Mouse (Mus musculus) left cerebral cortex, adult 11 months (tissue): ENCODE data around the gene Chac1.

Experiments used
- DNase-seq: peaks from one replicate; pipeline ENCODE4 v3.0.0; 2022; ENCODE audit warnings: low spot score

The Chac1 gene

GRCm38 (mm10) chr2:119377286-119377685 is 26.3 kb downstream of the Chac1 start:
- DNase-seq: no peak

- no peak for DNase-seq
Measured at GRCm38 (mm10) chr2:119377826-119378225, 26.8 kb downstream of the Chac1 start.

DNA sequence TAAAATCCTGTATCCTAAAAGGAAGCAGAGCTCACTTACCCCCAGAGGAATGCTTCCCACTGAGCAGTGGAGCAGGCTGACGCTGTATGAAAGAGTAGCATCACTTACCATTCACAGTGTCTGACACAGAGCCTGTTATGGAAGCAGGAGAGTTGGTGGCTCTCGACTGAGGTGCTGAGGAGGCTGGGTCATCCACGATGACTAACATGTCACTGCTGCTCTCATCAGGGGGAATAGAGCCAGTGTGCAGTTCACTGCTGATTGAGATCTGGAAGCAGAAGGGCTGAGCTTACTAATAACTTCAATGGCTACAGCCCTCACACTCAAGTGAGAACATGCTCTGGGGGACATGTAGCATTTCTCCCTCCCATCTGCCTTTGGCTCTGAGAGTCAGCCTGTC is 28.4 kb downstream of the Chac1 start:
- DNase-seq: no peak

DNA sequence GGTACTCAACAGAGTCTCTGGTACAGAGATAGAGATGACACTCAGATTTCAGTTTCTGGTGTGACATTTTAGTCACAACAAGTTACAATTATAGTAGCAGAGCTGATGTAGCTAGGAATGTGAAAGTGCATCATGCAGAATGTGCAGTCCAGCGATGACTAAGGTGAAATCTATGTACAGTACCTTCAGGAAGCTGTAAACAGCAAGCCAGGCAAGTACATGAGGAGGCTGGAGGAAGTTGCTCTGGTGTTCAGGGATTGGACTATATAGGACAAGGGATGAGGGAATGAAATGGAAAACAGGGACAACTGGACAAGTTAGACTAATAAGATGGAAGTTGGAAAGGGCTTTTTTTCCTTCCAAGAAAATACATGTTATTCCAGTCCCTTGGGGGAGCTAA is 37.2 kb downstream of the Chac1 start:
- DNase-seq: no peak

- no peak for DNase-seq
Measured at GRCm38 (mm10) chr2:119389992-119390391, 39.0 kb downstream of the Chac1 start.

DNA sequence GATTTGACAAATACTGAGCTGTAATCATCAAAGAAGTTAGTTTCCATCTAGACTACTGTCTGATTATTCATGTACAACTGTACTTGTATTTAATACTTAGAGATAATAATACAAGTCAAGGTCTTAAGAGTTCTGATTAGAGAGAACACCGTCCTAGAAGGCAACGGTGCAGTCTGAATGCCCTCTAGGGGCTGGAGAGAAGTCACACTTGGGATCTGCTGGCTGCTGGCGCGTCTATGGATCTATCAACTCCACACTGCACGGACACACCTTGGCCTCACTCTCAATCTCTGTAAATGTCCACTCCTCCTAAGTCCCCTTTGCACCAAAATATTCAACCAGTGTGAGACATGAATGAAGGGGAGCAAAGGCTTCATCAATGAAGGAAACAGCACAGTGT is 47.2 kb downstream of the Chac1 start:
- DNase-seq: no peak

- no peak for DNase-seq
Measured at GRCm38 (mm10) chr2:119398665-119399064, 47.6 kb downstream of the Chac1 start.

DNA sequence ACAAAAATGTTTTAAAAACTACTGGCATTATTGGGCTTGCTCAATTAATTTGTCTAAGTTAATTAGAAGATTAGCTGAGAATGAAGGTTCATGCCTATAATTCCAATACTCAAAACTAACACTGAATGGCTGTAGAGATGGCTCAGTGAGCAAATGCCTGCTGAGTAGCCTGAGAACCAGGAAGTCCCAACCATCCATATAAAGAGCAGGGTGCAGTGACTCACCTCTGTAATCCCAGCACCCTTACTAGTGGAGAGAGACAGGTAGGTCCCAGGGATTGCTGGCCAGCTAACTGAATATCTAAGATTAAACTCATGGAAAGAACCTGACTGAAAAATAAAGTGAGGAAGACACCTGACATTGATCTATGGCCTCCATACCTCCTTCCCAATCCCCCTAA is 48.3 kb downstream of the Chac1 start:
- DNase-seq: no peak
